Mouse (Mus musculus): ENCODE results near the gene Cap1. TPM values are rescaled to one million over a fixed set of nuclear protein-coding genes. Genes with fewer than 3 reads are reported as not detected.

The Cap1 gene
- polyA plus RNA-seq, 1 experiment: 62.4 TPM

GRCm38 (mm10) chr4:122886579-122887254, 861 bp upstream of the Cap1 start:
- Histone ChIP-seq H3K4me3 (ENCODE audit: control insufficient read depth, low read depth, low read length) (peak overlapping the region; percentile 97), H3K27ac (ENCODE audit: control insufficient read depth, insufficient read depth, low read depth, low read length) (peak overlapping the region; percentile 100), H3K4me1 (ENCODE audit: control insufficient read depth, insufficient read depth, low read length) (peaks cover 7% of the 10 kb centered on the region), H3K36me3 (ENCODE audit: control insufficient read depth, insufficient read depth, low read length) (no peaks in the 10 kb centered on the region), H3K27me3 (ENCODE audit: control insufficient read depth, insufficient read depth, low read length) (no peaks in the 10 kb centered on the region)
- TF ChIP-seq CTCF (IDR thresholded peaks at IDR 0.05; ENCODE audit: control insufficient read depth, insufficient read depth, insufficient replicate concordance, low read depth, low read length) (no peak), POLR2A (IDR thresholded peaks at IDR 0.05; ENCODE audit: control insufficient read depth, low read depth, low read length) (no peak)

GRCm38 (mm10) chr4:122884481-122885340, 1.1 kb downstream of the Cap1 start:
- Histone ChIP-seq H3K4me3 (ENCODE audit: control insufficient read depth, low read depth, low read length) (peak overlapping the region; percentile 97), H3K36me3 (ENCODE audit: control insufficient read depth, insufficient read depth, low read length) (no peaks in the 10 kb centered on the region), H3K27ac (ENCODE audit: control insufficient read depth, insufficient read depth, low read depth, low read length) (peak overlapping the region; percentile 100), H3K4me1 (ENCODE audit: control insufficient read depth, insufficient read depth, low read length) (peaks cover 7% of the 10 kb centered on the region), H3K27me3 (ENCODE audit: control insufficient read depth, insufficient read depth, low read length) (no peaks in the 10 kb centered on the region)
- TF ChIP-seq CTCF (IDR thresholded peaks at IDR 0.05; ENCODE audit: control insufficient read depth, insufficient read depth, insufficient replicate concordance, low read depth, low read length) (no peak), POLR2A (IDR thresholded peaks at IDR 0.05; ENCODE audit: control insufficient read depth, low read depth, low read length) (no peak)

GRCm38 (mm10) chr4:122884051-122884450, 1.8 kb downstream of the Cap1 start:
- Histone ChIP-seq H3K4me1 (ENCODE audit: control insufficient read depth, insufficient read depth, low read length) (peaks cover 7% of the 10 kb centered on the region), H3K4me3 (ENCODE audit: control insufficient read depth, low read depth, low read length) (peak overlapping the region; percentile 97; the same call in 1 of the 2 replicates), H3K27ac (ENCODE audit: control insufficient read depth, insufficient read depth, low read depth, low read length) (no peak overlapping the region), H3K27me3 (ENCODE audit: control insufficient read depth, insufficient read depth, low read length) (no peaks in the 10 kb centered on the region), H3K36me3 (ENCODE audit: control insufficient read depth, insufficient read depth, low read length) (no peaks in the 10 kb centered on the region)
- TF ChIP-seq POLR2A (IDR thresholded peaks at IDR 0.05; ENCODE audit: control insufficient read depth, low read depth, low read length): no peak
- no peak for TF ChIP-seq CTCF (IDR thresholded peaks at IDR 0.05; ENCODE audit: control insufficient read depth, insufficient read depth, insufficient replicate concordance, low read depth, low read length)

- no peak overlapping the region for H3K4me3 ChIP-seq (ENCODE audit: control insufficient read depth, low read depth, low read length)
- H3K36me3 ChIP-seq (ENCODE audit: control insufficient read depth, insufficient read depth, low read length): no peaks in the 10 kb centered on the region
- TF ChIP-seq POLR2A (IDR thresholded peaks at IDR 0.05; ENCODE audit: control insufficient read depth, low read depth, low read length) (no peak), CTCF (IDR thresholded peaks at IDR 0.05; ENCODE audit: control insufficient read depth, insufficient read depth, insufficient replicate concordance, low read depth, low read length) (no peak)
- H3K27me3 ChIP-seq (ENCODE audit: control insufficient read depth, insufficient read depth, low read length): no peaks in the 10 kb centered on the region
- H3K4me1 ChIP-seq (ENCODE audit: control insufficient read depth, insufficient read depth, low read length): peaks cover 7% of the 10 kb centered on the region
- H3K27ac ChIP-seq (ENCODE audit: control insufficient read depth, insufficient read depth, low read depth, low read length): no peak overlapping the region
Observed at GRCm38 (mm10) chr4:122883294-122883693, 2.6 kb downstream of the Cap1 start.

- Histone ChIP-seq H3K36me3 (ENCODE audit: control insufficient read depth, insufficient read depth, low read length) (no peaks in the 10 kb centered on the region), H3K4me3 (ENCODE audit: control insufficient read depth, low read depth, low read length) (no peak overlapping the region), H3K27ac (ENCODE audit: control insufficient read depth, insufficient read depth, low read depth, low read length) (no peak overlapping the region), H3K27me3 (ENCODE audit: control insufficient read depth, insufficient read depth, low read length) (no peaks in the 10 kb centered on the region), H3K4me1 (ENCODE audit: control insufficient read depth, insufficient read depth, low read length) (peaks cover 7% of the 10 kb centered on the region)
- TF ChIP-seq CTCF (IDR thresholded peaks at IDR 0.05; ENCODE audit: control insufficient read depth, insufficient read depth, insufficient replicate concordance, low read depth, low read length) (no peak), POLR2A (IDR thresholded peaks at IDR 0.05; ENCODE audit: control insufficient read depth, low read depth, low read length) (no peak)
Observed at GRCm38 (mm10) chr4:122882544-122882943, 3.3 kb downstream of the Cap1 start.

GRCm38 (mm10) chr4:122878333-122879070, 7.4 kb downstream of the Cap1 start:
- no peaks in the 10 kb centered on the region for H3K27me3 ChIP-seq (ENCODE audit: control insufficient read depth, insufficient read depth, low read length)
- H3K4me3 ChIP-seq (ENCODE audit: control insufficient read depth, low read depth, low read length): no peak overlapping the region
- TF ChIP-seq POLR2A (IDR thresholded peaks at IDR 0.05; ENCODE audit: control insufficient read depth, low read depth, low read length) (no peak), CTCF (IDR thresholded peaks at IDR 0.05; ENCODE audit: control insufficient read depth, insufficient read depth, insufficient replicate concordance, low read depth, low read length) (no peak)
- H3K36me3 ChIP-seq (ENCODE audit: control insufficient read depth, insufficient read depth, low read length): no peaks in the 10 kb centered on the region
- no peaks in the 10 kb centered on the region for H3K4me1 ChIP-seq (ENCODE audit: control insufficient read depth, insufficient read depth, low read length)
- H3K27ac ChIP-seq (ENCODE audit: control insufficient read depth, insufficient read depth, low read depth, low read length): no peak overlapping the region

GRCm38 (mm10) chr4:122873512-122873911, 12.3 kb downstream of the Cap1 start:
- Histone ChIP-seq H3K4me1 (ENCODE audit: control insufficient read depth, insufficient read depth, low read length) (no peaks in the 10 kb centered on the region), H3K27me3 (ENCODE audit: control insufficient read depth, insufficient read depth, low read length) (no peaks in the 10 kb centered on the region), H3K4me3 (ENCODE audit: control insufficient read depth, low read depth, low read length) (no peak overlapping the region), H3K27ac (ENCODE audit: control insufficient read depth, insufficient read depth, low read depth, low read length) (no peak overlapping the region), H3K36me3 (ENCODE audit: control insufficient read depth, insufficient read depth, low read length) (peaks cover 4% of the 10 kb centered on the region)
- TF ChIP-seq CTCF (IDR thresholded peaks at IDR 0.05; ENCODE audit: control insufficient read depth, insufficient read depth, insufficient replicate concordance, low read depth, low read length): no peak
- TF ChIP-seq POLR2A (IDR thresholded peaks at IDR 0.05; ENCODE audit: control insufficient read depth, low read depth, low read length): no peak

Data from testis, adult 2 months (tissue).